Mouse (Mus musculus) hindbrain, embryonic 16.5 days (tissue): Measurements from ENCODE around the gene Gngt2. TPM values are rescaled to one million over a fixed set of nuclear protein-coding genes. Genes with fewer than 3 reads are reported as not detected.

Experiments
- ATAC-seq: fragments of 200-750 bp; cut with Nextera tagmentation; 2 replicates; pipeline ENCODE4 v1.8.0; 2017; ENCODE audit warnings: moderate TSS enrichment, moderate library complexity
- H3K27ac ChIP-seq: fragments of 300-500 bp; sonication (generic); 2 replicates; pipeline ENCODE4 v1.5.1; 2014; ENCODE audit warnings: low read depth, mild to moderate bottlenecking, control low read depth, low read length, moderate library complexity
- H3K27me3 ChIP-seq: fragments of 300-500 bp; sonication (generic); replicated peaks from 2 replicates; pipeline ENCODE4 v1.6.1; 2014; ENCODE audit warnings: low read length; ENCODE audit not compliant: control insufficient read depth, insufficient read depth
- H3K36me3 ChIP-seq: fragments of 300-500 bp; sonication (generic); 2 replicates; pipeline ENCODE4 v1.6.1; 2014; ENCODE audit warnings: mild to moderate bottlenecking, low read length, moderate library complexity, mixed read lengths; ENCODE audit not compliant: control insufficient read depth, insufficient read depth
- H3K4me1 ChIP-seq: fragments of 300-500 bp; sonication (generic); 2 replicates; pipeline ENCODE4 v1.6.1; 2014; ENCODE audit warnings: low read depth, low read length; ENCODE audit not compliant: control insufficient read depth, insufficient read depth
- H3K4me2 ChIP-seq: fragments of 300-500 bp; sonication (generic); 2 replicates; pipeline ENCODE4 v1.6.1; 2014; ENCODE audit warnings: mild to moderate bottlenecking, low read length, control low read depth, moderate library complexity
- H3K4me3 ChIP-seq: fragments of 300-500 bp; sonication (generic); 2 replicates; pipeline ENCODE4 v1.5.1; 2014; ENCODE audit warnings: mild to moderate bottlenecking, low read length, control low read depth, moderate library complexity
- H3K9ac ChIP-seq: fragments of 300-500 bp; sonication (generic); 2 replicates; pipeline ENCODE4 v1.6.1; 2014; ENCODE audit warnings: low read depth, mild to moderate bottlenecking, control low read depth, low read length, moderate library complexity
- H3K9me3 ChIP-seq: fragments of 300-500 bp; sonication (generic); 2 replicates; pipeline ENCODE4 v1.6.1; 2014; ENCODE audit warnings: mild to moderate bottlenecking, low read length, moderate library complexity; ENCODE audit not compliant: control insufficient read depth
- WGBS: fragments of 180-500 bp; shearing (Covaris S2); extraction: QIAGEN DNeasy Blood & Tissue Kit; methylation state at CpG from one replicate; pipeline ENCODE4 v1.1.7; 2014; 5-methylcytosine and 5-hydroxymethylcytosine counted together
- polyA plus RNA-seq: library from polyadenylated mRNA; unstranded; fragments of >200 nt; fragmentation: Nextera tagmentation; extraction: Ambion mirVana; gene quantifications from 2 replicates; pipeline ENCODE4 v1.2.1, GENCODE M21; 2015

The Gngt2 gene
- polyA plus RNA-seq, 1 experiment from 2014 or later, result 3.7 TPM

DNA sequence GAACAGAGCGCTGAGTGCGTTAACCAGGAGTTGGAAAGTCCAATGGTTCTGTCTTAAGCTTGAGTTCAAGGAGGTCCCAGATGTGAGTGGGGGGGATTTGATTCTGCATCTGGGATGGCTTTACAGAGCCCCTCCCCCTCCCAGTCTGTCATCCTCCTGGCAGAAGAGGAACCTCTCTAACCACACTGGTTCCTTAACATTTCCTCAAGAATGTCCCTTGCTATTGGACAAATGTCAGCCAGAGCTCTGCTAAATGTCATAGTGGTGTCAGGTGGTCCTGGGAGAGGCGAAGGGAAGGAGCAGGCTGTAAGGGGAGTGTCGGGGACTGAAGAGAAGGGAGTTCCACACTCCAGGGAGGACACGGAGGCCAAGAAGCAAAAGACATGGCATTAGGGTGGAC is 5.9 kb downstream of the Gngt2 start:
- Histone ChIP-seq H3K4me3 (no peak overlapping the region), H3K4me1 (no peaks in the 10 kb centered on the region), H3K36me3 (no peaks in the 10 kb centered on the region), H3K27me3 (no peaks in the 10 kb centered on the region), H3K9ac (no peak overlapping the region), H3K27ac (no peak overlapping the region), H3K9me3 (no peaks in the 10 kb centered on the region), H3K4me2 (no peak overlapping the region)
- WGBS, result 80% methylated on average over 5 of the region's 5 CpGs
- ATAC-seq, result no peak

DNA sequence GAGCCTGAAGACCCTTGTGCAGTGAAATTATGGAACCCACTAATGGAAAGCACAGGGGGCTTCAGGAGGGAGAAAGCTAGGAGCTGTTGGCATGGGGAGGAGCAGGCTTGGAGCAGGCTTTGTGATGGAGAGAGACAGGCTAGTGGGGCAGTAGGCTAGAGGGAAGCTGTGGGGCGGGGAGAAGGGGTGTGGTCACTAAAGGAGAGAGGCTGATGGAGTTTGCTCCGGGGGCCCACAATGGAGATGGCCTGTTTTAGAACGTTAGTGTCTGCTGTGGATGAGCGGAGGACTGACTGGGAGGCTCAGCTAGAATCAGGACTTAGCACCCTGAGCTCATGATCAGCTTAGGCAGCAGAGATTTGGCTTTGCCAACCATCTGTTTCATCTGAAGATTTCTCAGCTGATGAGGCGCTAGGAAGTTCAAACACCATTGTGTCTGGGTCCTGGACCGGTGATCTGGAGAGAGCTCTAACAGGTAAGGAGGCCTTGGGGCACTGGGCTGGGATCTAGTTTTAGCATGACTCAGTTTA is 6.5 kb downstream of the Gngt2 start:
- no peak for ATAC-seq
- 59% methylated on average over 6 of the region's 6 CpGs for WGBS

DNA sequence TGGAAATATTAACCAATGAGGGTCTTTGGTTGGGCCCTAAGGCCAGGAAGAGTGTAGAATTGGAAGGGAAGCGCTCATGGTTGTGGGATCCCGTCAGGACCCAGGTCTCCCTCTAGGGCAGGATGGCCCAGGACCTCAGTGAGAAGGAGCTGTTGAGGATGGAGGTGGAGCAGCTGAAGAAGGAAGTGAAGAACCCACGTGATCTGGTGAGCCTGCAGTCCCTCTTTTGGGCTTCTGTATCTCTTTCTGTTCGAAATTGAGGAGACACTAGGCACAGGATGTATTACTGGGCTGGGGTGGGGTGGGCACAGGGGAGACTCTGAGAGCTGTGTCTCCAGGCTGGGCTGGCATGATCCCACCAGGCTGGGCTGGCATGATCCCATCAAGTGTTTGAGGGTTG is 7.9 kb downstream of the Gngt2 start:
- Histone ChIP-seq H3K4me3 (no peak overlapping the region), H3K4me1 (no peaks in the 10 kb centered on the region), H3K27me3 (no peaks in the 10 kb centered on the region), H3K9me3 (no peaks in the 10 kb centered on the region), H3K9ac (no peak overlapping the region), H3K4me2 (no peak overlapping the region), H3K27ac (no peak overlapping the region), H3K36me3 (no peaks in the 10 kb centered on the region)
- ATAC-seq, result no peak
- WGBS, result 86% methylated on average over 4 of the region's 4 CpGs

More for the DNA sequence above, 6.5 kb downstream of the Gngt2 start:
- Histone ChIP-seq H3K4me3 (no peak overlapping the region), H3K27me3 (no peaks in the 10 kb centered on the region), H3K36me3 (no peaks in the 10 kb centered on the region), H3K4me1 (no peaks in the 10 kb centered on the region), H3K9me3 (no peaks in the 10 kb centered on the region), H3K9ac (no peak overlapping the region), H3K4me2 (no peak overlapping the region), H3K27ac (no peak overlapping the region)

DNA sequence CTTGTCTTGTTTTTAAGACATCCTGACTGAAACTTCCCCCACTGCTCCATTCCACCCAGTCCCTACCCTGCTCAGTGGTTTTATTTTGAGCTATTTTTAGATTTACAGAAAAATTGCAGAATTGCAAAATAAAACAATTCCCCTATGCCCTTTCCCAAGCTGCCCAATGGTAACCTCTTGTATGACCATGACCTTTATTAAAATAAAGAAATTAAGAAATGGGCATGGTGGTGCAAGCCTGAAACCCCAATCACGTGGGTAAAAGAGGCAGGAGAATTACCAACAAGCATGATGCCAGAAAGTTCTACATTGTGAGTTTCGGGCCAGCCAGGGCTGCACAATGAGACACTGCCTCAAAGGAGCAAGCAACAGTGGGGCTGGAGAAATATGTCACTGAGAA is 13.9 kb downstream of the Gngt2 start:
- no peaks in the 10 kb centered on the region for H3K36me3 ChIP-seq
- no peak overlapping the region for H3K4me3 ChIP-seq
- H3K9me3 ChIP-seq, result no peaks in the 10 kb centered on the region
- H3K4me1 ChIP-seq, result no peaks in the 10 kb centered on the region
- no peak overlapping the region for H3K4me2 ChIP-seq
- no peak for ATAC-seq
- H3K27ac ChIP-seq, result no peak overlapping the region
- H3K27me3 ChIP-seq, result no peaks in the 10 kb centered on the region
- H3K9ac ChIP-seq, result no peak overlapping the region
- 72% methylated on average over 2 of the region's 2 CpGs for WGBS

DNA sequence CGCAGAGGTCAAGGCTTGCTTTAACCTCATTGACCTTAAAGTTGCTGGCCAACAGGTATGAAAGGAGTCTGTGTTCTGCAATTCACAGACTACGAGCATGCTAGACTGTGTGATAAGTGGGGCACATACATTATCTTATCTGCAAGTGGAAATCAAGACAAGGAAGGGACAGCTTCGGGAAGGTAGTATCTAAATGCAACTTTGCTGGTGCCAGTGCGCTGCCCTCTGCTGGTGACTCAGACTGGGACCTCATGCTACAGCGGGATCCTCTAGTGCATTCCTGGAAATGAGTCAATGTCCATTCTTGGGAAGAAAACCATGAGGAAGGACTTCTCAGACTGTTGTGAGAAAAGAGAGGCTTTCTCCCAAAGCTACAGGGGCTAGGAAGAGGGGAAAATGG is 16.7 kb downstream of the Gngt2 start:
- no peaks in the 10 kb centered on the region for H3K9me3 ChIP-seq
- H3K4me2 ChIP-seq, result no peak overlapping the region
- H3K27ac ChIP-seq, result no peak overlapping the region
- H3K4me1 ChIP-seq, result peaks cover 7% of the 10 kb centered on the region
- ATAC-seq, result no peak
- H3K9ac ChIP-seq, result no peak overlapping the region
- no peak overlapping the region for H3K4me3 ChIP-seq
- H3K27me3 ChIP-seq, result no peaks in the 10 kb centered on the region
- WGBS, result 66% methylated on average over 5 of the region's 5 CpGs
- H3K36me3 ChIP-seq, result no peaks in the 10 kb centered on the region

DNA sequence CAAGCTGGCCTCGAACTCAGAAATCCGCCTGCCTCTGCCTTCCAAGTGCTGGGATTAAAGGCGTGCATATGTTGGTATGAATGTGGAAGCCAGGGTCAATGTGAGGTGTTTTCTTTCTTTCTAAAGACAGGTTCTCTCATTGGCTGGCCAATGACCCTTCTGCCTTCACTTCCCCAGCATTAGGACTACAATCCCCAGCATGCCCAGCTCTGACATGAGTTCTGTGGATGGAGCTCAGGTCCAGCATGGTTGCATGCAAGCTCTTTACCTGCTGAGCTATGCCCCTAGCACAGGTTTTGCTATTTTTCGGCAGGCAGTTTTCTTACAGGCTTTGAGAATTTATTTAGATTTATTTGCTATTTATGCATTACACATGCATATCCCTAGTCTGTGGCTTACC is 20.3 kb downstream of the Gngt2 start:
- Histone ChIP-seq H3K36me3 (no peaks in the 10 kb centered on the region), H3K4me3 (no peak overlapping the region), H3K9ac (no peak overlapping the region), H3K9me3 (no peaks in the 10 kb centered on the region), H3K4me1 (peaks cover 14% of the 10 kb centered on the region), H3K27ac (no peak overlapping the region), H3K4me2 (peak overlapping the region; percentile 84), H3K27me3 (no peaks in the 10 kb centered on the region)
- no peak for ATAC-seq
- 78% methylated on average over 4 of the region's 4 CpGs for WGBS

DNA sequence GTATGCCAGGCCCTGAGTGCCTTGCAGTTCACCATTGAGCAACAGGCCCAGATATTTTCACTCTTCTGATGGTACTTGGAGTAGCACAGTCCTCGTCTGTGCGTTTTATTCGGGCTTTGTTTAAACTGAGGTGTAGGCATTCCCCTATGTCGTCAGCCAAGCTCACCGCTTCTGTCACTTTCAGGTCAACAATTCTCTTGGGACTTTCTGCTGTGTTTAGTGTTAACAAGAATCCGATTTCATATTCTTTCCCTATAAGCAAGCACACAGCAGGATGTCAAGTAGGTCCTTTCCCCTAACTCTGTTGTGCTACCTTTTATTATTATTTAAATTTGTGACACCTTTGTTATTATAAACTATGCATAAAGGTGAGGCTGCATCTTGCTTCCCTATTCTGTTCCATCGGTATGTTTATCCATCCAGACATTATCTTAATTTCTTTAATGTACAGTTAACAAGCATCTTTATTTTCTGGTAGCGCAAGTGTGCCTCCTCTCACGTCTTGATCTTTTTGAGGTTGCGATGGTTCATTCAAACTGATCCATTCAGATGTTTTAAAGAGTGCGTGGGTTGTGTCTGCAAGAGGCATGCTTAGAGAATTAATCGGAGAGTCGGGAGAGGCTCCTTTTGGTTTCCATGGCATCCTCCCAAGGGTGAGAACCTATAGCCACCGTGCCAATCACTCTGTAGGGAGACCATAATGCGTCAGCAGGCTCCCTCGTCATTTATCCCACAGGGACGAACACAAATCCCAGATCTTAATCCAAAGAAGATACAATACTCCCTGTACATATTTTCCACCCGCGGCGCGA is 20.9 kb downstream of the Gngt2 start:
- peak overlapping the region; percentile 63 for H3K4me3 ChIP-seq
- no peaks in the 10 kb centered on the region for H3K36me3 ChIP-seq
- H3K27me3 ChIP-seq, result no peaks in the 10 kb centered on the region
- ATAC-seq, result peak; percentile 0; the same call in 1 of the 2 replicates
- peak overlapping the region; percentile 83 for H3K27ac ChIP-seq
- no peaks in the 10 kb centered on the region for H3K9me3 ChIP-seq
- H3K4me1 ChIP-seq, result peaks cover 14% of the 10 kb centered on the region
- H3K4me2 ChIP-seq, result peak overlapping the region; percentile 84
- H3K9ac ChIP-seq, result peak overlapping the region; percentile 65
- WGBS, result 15% methylated on average over 21 of the region's 21 CpGs

DNA sequence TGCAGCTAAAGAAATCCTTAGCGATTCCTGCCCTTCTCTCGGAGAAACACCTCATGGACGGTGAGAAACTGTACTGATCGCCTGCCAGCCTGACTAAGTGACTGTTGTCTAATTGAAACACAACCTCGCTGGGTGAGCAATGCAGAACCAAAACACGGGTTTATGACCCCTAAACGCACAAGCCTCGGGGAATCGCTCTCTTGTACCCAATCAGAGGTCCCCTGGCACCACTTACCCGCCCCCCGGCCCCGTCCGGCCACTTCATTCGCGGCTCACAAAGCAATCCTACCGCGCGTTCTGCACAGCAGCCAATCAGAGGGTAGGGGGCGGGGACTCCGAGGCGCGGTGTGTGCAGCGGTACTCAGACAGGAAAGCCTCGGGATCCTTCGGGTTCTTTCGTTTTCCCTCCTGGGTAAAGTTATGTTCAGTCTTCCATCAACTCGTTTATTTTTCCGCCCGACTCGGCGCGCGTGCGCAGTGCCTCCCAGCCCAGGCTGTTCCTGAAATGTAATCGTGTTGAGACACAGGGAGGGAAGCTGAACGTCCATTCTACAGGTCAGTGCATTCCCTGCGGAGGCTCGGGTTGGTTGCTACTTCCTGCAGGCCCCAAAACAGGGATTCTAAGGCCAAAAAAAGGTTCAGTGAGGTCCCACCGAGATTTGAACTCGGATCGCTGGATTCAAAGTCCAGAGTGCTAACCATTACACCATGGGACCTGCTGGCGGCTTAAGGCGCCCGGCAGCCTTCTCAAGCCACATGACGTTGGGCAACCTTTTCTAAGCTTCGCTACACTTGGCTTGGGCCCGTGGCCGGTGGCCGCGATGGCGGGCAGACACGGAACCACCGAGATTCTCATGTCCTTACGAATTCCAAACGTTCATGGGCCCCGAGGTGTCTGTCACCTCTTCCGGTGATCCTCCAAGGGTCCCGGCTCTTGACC is 21.8 kb downstream of the Gngt2 start:
- Histone ChIP-seq H3K9me3 (no peaks in the 10 kb centered on the region), H3K4me3 (peak overlapping the region; percentile 63), H3K27ac (peak overlapping the region; percentile 83), H3K4me1 (peaks cover 14% of the 10 kb centered on the region), H3K36me3 (no peaks in the 10 kb centered on the region), H3K27me3 (no peaks in the 10 kb centered on the region), H3K9ac (peak overlapping the region; percentile 65), H3K4me2 (peak overlapping the region; percentile 84)
- ATAC-seq, result peak; percentile 98
- WGBS, result under 1% methylated on average over 58 of the region's 58 CpGs

DNA sequence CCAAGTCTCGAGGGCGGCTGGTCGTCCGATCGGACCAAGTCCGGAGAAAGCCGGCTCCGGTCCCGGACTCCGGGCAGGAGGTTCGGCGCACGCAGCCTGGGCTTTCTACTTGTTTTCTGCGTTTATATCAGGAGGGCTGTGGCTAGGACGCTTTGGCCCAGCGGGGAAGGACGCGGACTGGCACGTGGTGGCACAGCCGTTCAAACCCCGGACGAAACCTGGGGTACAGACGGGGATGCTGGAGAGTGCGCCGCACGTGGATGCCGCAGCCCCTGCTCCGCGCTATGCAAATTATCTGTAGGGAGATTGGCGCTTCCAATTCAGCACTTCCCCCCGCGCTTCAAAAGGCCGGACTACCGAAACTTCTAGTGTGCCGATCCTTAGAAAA is 22.4 kb downstream of the Gngt2 start:
- Histone ChIP-seq H3K4me2 (peak overlapping the region; percentile 84), H3K36me3 (no peaks in the 10 kb centered on the region), H3K9ac (peak overlapping the region; percentile 65), H3K4me3 (peak overlapping the region; percentile 63), H3K4me1 (peaks cover 14% of the 10 kb centered on the region), H3K27me3 (no peaks in the 10 kb centered on the region), H3K9me3 (no peaks in the 10 kb centered on the region), H3K27ac (peak overlapping the region; percentile 83)
- under 1% methylated on average over 35 of the region's 35 CpGs for WGBS
- peak; percentile 62 for ATAC-seq
